Mouse (Mus musculus): Measurements from ENCODE around the gene Glis2. TPM values are rescaled to one million over a fixed set of nuclear protein-coding genes. Genes with fewer than 3 reads are reported as not detected.

The Glis2 gene
- polyA plus RNA-seq, 1 experiment from 2014 or later = 31.3 TPM

GRCm38 (mm10) chr16:4613736-4614135, 19.2 kb downstream of the Glis2 start:
- peak; percentile 53 for DNase-seq (ENCODE audit: low spot score)
- H3K36me3 ChIP-seq (ENCODE audit: control insufficient read depth, insufficient read depth, low read length) = peaks cover 13% of the 10 kb centered on the region
- no peak overlapping the region for H3K27ac ChIP-seq (ENCODE audit: low read depth, low read length)
- 89% methylated on average over 9 of the region's 9 CpGs for WGBS
- no peak overlapping the region for H3K4me2 ChIP-seq (ENCODE audit: low read depth, low read length, severe bottlenecking)
- no peaks in the 10 kb centered on the region for H3K9me3 ChIP-seq (ENCODE audit: control insufficient read depth, low read length)
- no peak overlapping the region for H3K9ac ChIP-seq (ENCODE audit: low read length)
- H3K4me1 ChIP-seq (replicated peaks; ENCODE audit: control insufficient read depth, insufficient read depth, low read length) = no peaks in the 10 kb centered on the region
- no peak overlapping the region for H3K4me3 ChIP-seq (ENCODE audit: low read depth, low read length)
- ATAC-seq (replicated peaks; ENCODE audit: low FRiP score) = no peak
- H3K27me3 ChIP-seq (ENCODE audit: control insufficient read depth, insufficient read depth, low read length) = no peaks in the 10 kb centered on the region

- Histone ChIP-seq H3K4me2 (ENCODE audit: low read depth, low read length, severe bottlenecking) (no peak overlapping the region), H3K4me3 (ENCODE audit: low read depth, low read length) (no peak overlapping the region), H3K36me3 (ENCODE audit: control insufficient read depth, insufficient read depth, low read length) (peaks cover 13% of the 10 kb centered on the region), H3K9me3 (ENCODE audit: control insufficient read depth, low read length) (no peaks in the 10 kb centered on the region), H3K27ac (ENCODE audit: low read depth, low read length) (no peak overlapping the region), H3K27me3 (ENCODE audit: control insufficient read depth, insufficient read depth, low read length) (no peaks in the 10 kb centered on the region), H3K9ac (ENCODE audit: low read length) (no peak overlapping the region), H3K4me1 (replicated peaks; ENCODE audit: control insufficient read depth, insufficient read depth, low read length) (no peaks in the 10 kb centered on the region)
- DNase-seq (ENCODE audit: low spot score) = no peak
- no peak for ATAC-seq (replicated peaks; ENCODE audit: low FRiP score)
- 86% methylated on average over 3 of the region's 3 CpGs for WGBS
These were observed 20.1 kb downstream of the Glis2 start for GRCm38 (mm10) chr16:4614639-4615038.

- no peak overlapping the region for H3K27ac ChIP-seq (ENCODE audit: low read depth, low read length)
- ATAC-seq (replicated peaks; ENCODE audit: low FRiP score) (no peak), DNase-seq (ENCODE audit: low spot score) (no peak)
- no peaks in the 10 kb centered on the region for H3K27me3 ChIP-seq (ENCODE audit: control insufficient read depth, insufficient read depth, low read length)
- no peak overlapping the region for H3K4me2 ChIP-seq (ENCODE audit: low read depth, low read length, severe bottlenecking)
- WGBS = 95% methylated on average over 1 of the region's 1 CpGs
- no peak overlapping the region for H3K9ac ChIP-seq (ENCODE audit: low read length)
- H3K36me3 ChIP-seq (ENCODE audit: control insufficient read depth, insufficient read depth, low read length) = peaks cover 13% of the 10 kb centered on the region
- no peaks in the 10 kb centered on the region for H3K4me1 ChIP-seq (replicated peaks; ENCODE audit: control insufficient read depth, insufficient read depth, low read length)
- no peaks in the 10 kb centered on the region for H3K9me3 ChIP-seq (ENCODE audit: control insufficient read depth, low read length)
- no peak overlapping the region for H3K4me3 ChIP-seq (ENCODE audit: low read depth, low read length)
These were observed 20.8 kb downstream of the Glis2 start for GRCm38 (mm10) chr16:4615297-4615696.

- H3K36me3 ChIP-seq (ENCODE audit: control insufficient read depth, insufficient read depth, low read length) = peaks cover 13% of the 10 kb centered on the region
- DNase-seq (ENCODE audit: low spot score) = no peak
These were observed 22.3 kb downstream of the Glis2 start for GRCm38 (mm10) chr16:4616829-4617228.

GRCm38 (mm10) chr16:4624074-4624473, 29.6 kb downstream of the Glis2 start:
- DNase-seq (ENCODE audit: low spot score) (no peak), ATAC-seq (replicated peaks; ENCODE audit: low FRiP score) (no peak)
- Histone ChIP-seq H3K27me3 (ENCODE audit: control insufficient read depth, insufficient read depth, low read length) (no peaks in the 10 kb centered on the region), H3K27ac (ENCODE audit: low read depth, low read length) (peak overlapping the region; percentile 37; the same call in 1 of the 2 replicates), H3K9ac (ENCODE audit: low read length) (peak overlapping the region; percentile 80), H3K4me2 (ENCODE audit: low read depth, low read length, severe bottlenecking) (peak overlapping the region; percentile 75), H3K4me3 (ENCODE audit: low read depth, low read length) (peak overlapping the region; percentile 73), H3K9me3 (ENCODE audit: control insufficient read depth, low read length) (no peaks in the 10 kb centered on the region), H3K4me1 (replicated peaks; ENCODE audit: control insufficient read depth, insufficient read depth, low read length) (peaks cover 6% of the 10 kb centered on the region; the same call in 1 of the 2 replicates), H3K36me3 (ENCODE audit: control insufficient read depth, insufficient read depth, low read length) (no peaks in the 10 kb centered on the region)
- 17% methylated on average over 9 of the region's 9 CpGs for WGBS

More at GRCm38 (mm10) chr16:4616829-4617228, 22.3 kb downstream of the Glis2 start:
- no peak overlapping the region for H3K9ac ChIP-seq (ENCODE audit: low read length)
- H3K4me2 ChIP-seq (ENCODE audit: low read depth, low read length, severe bottlenecking) = no peak overlapping the region
- H3K27ac ChIP-seq (ENCODE audit: low read depth, low read length) = no peak overlapping the region
- H3K4me3 ChIP-seq (ENCODE audit: low read depth, low read length) = no peak overlapping the region
- H3K27me3 ChIP-seq (ENCODE audit: control insufficient read depth, insufficient read depth, low read length) = no peaks in the 10 kb centered on the region
- no peaks in the 10 kb centered on the region for H3K4me1 ChIP-seq (replicated peaks; ENCODE audit: control insufficient read depth, insufficient read depth, low read length)
- no peak for ATAC-seq (replicated peaks; ENCODE audit: low FRiP score)
- no peaks in the 10 kb centered on the region for H3K9me3 ChIP-seq (ENCODE audit: control insufficient read depth, low read length)
- 89% methylated on average over 4 of the region's 4 CpGs for WGBS

GRCm38 (mm10) chr16:4624481-4625110, 30.1 kb downstream of the Glis2 start, which contains the start of gene Pam16:
Pam16 (minus strand) TSS chr16:4624988.
- peaks cover 6% of the 10 kb centered on the region; the same call in 1 of the 2 replicates for H3K4me1 ChIP-seq (replicated peaks; ENCODE audit: control insufficient read depth, insufficient read depth, low read length)
- under 1% methylated on average over 56 of the region's 56 CpGs for WGBS
- peak within 1 kb of the TSS; percentile 75 for H3K4me2 ChIP-seq (ENCODE audit: low read depth, low read length, severe bottlenecking)
- peak; percentile 95 for DNase-seq (ENCODE audit: low spot score)
- no peaks in the 10 kb centered on the region for H3K27me3 ChIP-seq (ENCODE audit: control insufficient read depth, insufficient read depth, low read length)
- ATAC-seq (replicated peaks; ENCODE audit: low FRiP score) = peak; percentile 94
- peak within 1 kb of the TSS; percentile 80 for H3K9ac ChIP-seq (ENCODE audit: low read length)
- H3K9me3 ChIP-seq (ENCODE audit: control insufficient read depth, low read length) = no peaks in the 10 kb centered on the region
- H3K27ac ChIP-seq (ENCODE audit: low read depth, low read length) = peak within 1 kb of the TSS; percentile 37; the same call in 1 of the 2 replicates
- peak within 1 kb of the TSS; percentile 73 for H3K4me3 ChIP-seq (ENCODE audit: low read depth, low read length)
- no peaks in the 10 kb centered on the region for H3K36me3 ChIP-seq (ENCODE audit: control insufficient read depth, insufficient read depth, low read length)

GRCm38 (mm10) chr16:4627105-4627504, 32.6 kb downstream of the Glis2 start:
- Histone ChIP-seq H3K9ac (ENCODE audit: low read length) (no peak overlapping the region), H3K9me3 (ENCODE audit: control insufficient read depth, low read length) (no peaks in the 10 kb centered on the region), H3K4me3 (ENCODE audit: low read depth, low read length) (no peak overlapping the region), H3K27me3 (ENCODE audit: control insufficient read depth, insufficient read depth, low read length) (no peaks in the 10 kb centered on the region), H3K4me1 (replicated peaks; ENCODE audit: control insufficient read depth, insufficient read depth, low read length) (peaks cover 6% of the 10 kb centered on the region; the same call in 1 of the 2 replicates), H3K36me3 (ENCODE audit: control insufficient read depth, insufficient read depth, low read length) (no peaks in the 10 kb centered on the region), H3K27ac (ENCODE audit: low read depth, low read length) (no peak overlapping the region), H3K4me2 (ENCODE audit: low read depth, low read length, severe bottlenecking) (no peak overlapping the region)
- WGBS = 86% methylated on average over 6 of the region's 6 CpGs
- DNase-seq (ENCODE audit: low spot score) (no peak), ATAC-seq (replicated peaks; ENCODE audit: low FRiP score) (no peak)

- 92% methylated on average over 9 of the region's 9 CpGs for WGBS
These were observed 34.4 kb downstream of the Glis2 start for GRCm38 (mm10) chr16:4628898-4629419.

More at GRCm38 (mm10) chr16:4628898-4629419, 34.4 kb downstream of the Glis2 start:
- DNase-seq (ENCODE audit: low spot score) = no peak
- Histone ChIP-seq H3K9ac (ENCODE audit: low read length) (no peak overlapping the region), H3K9me3 (ENCODE audit: control insufficient read depth, low read length) (no peaks in the 10 kb centered on the region), H3K36me3 (ENCODE audit: control insufficient read depth, insufficient read depth, low read length) (no peaks in the 10 kb centered on the region), H3K27ac (ENCODE audit: low read depth, low read length) (no peak overlapping the region), H3K4me2 (ENCODE audit: low read depth, low read length, severe bottlenecking) (no peak overlapping the region), H3K4me1 (replicated peaks; ENCODE audit: control insufficient read depth, insufficient read depth, low read length) (peaks cover 2% of the 10 kb centered on the region; the same call in 1 of the 2 replicates), H3K27me3 (ENCODE audit: control insufficient read depth, insufficient read depth, low read length) (no peaks in the 10 kb centered on the region), H3K4me3 (ENCODE audit: low read depth, low read length) (no peak overlapping the region)
- no peak for ATAC-seq (replicated peaks; ENCODE audit: low FRiP score)

Measured in forebrain, embryonic 11.5 days (tissue).